Mouse (Mus musculus) C2C12 (cell line): ENCODE measurements around the gene Mobp.

Experiments
- CTCF ChIP-seq: IDR thresholded peaks from one replicate; pipeline ENCODE4 v1.5.1; 2011; ENCODE audit not compliant: control insufficient read depth, insufficient read depth, insufficient read length
- MYOG ChIP-seq: IDR thresholded peaks from one replicate; pipeline ENCODE4 v1.6.1; 2011; ENCODE audit not compliant: control insufficient read depth, insufficient read length; ENCODE audit errors: extremely low read depth
- USF1 ChIP-seq: IDR thresholded peaks from one replicate; pipeline ENCODE4 v1.6.1; 2011; ENCODE audit warnings: low read depth, mild to moderate bottlenecking, control low read depth, moderate library complexity

DNA sequence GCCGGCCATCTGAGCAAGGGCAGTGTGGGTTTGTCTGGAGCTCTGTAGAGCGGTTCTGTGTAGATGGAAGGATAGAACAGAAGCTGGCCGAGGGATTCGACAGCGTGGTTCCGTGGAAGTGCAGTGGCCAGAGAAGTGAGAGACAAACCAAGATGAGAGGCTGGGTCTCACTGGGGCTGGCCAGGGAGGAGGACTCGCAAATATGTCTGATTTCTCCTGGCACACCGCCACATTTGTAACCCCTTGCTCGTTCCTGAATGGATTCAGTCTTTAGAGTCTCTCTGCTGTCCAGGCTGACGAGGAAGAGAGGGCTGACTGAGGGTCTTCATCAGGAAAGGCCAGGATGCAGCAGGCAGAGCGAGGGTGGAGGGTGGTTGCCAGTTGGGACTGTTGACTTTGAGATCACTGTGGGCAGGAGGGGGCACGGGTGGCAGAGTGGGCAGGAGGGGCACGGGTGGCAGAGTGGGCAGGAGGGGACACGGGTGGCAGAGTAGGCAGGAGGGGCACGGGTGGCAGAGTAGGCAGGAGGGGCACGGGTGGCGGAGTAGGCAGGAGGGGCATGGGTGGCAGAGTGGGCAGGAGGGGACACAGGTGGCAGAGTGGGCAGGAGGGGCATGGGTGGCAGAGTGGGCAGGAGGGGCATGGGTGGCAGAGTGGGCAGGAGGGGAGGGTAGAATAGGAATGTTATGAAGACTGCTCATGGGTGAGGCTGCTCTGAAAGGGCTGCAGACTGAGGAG lies 35.3 kb upstream of the Mobp start:
- TF ChIP-seq MYOG = no peak
- TF ChIP-seq CTCF = no peak
- no peak for TF ChIP-seq USF1
